ENCODE assay signal across 8 mouse cellular contexts in the genomic region with DNA sequence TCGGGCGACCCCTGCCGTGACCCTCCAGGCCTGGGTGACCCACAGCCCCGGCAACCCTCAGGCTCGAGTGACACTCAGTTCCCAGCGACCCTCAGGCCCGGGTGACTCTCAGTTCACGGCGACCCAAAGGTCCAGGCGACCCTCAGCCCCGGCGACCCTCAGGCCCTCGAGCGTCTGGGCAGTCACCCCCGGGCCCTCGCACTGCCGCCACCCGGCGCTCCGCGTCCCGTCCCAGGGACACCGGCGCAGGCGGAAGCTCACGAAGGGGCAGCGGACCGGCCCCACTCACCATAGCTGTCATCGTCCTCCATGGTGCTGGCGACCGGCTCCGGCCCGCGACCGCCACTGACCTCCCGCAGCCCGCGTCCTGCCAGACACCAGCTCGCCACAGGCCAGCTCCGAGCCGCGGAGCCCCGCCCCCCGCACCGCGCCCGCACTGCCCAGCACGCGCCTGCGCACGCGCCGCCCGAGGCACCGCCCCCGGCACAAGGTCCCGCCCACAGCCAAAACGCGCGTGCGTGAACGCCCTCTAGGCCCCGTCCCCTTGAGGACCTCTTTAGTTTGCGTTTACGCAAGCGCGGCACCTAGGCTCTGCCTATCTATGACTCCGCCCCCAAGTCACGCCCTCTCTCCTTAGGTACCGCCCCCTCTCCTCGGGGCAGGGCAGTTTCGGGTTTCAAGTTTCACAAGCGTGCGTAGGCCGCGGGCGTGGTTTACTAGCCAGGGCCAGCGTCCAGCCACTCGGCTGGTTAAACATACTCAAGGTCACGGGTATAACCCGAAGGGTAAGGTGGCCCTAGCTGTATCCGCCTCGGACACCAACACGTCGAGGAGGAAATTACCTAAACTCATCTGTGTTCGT. TPM values are rescaled to one million over a fixed set of nuclear protein-coding genes. Genes with fewer than 3 reads are reported as not detected.
A peak's percentile ranks its signal among the peaks of the same experiment; 100 is the strongest.
DNase-seq lines count a peak whose midpoint lies in the region; ATAC-seq and TF ChIP-seq lines count a peak whose summit lies in the region.

Gene Cyth1, minus strand, starts transcription at position 443 of the 862 bp plus-strand sequence.

- peak within 1 kb of the TSS; percentile 79 for H3K9ac ChIP-seq in hindbrain, postnatal 0 days (replicated peaks; ENCODE audit: low read length)

- no peaks in the 10 kb centered on the region for H3K27me3 ChIP-seq in hindbrain, postnatal 0 days (ENCODE audit: insufficient read depth, low read length)

- no peaks in the 10 kb centered on the region for H3K9me3 ChIP-seq in hindbrain, postnatal 0 days (ENCODE audit: low read length)

- intact Hi-C loops in gastrocnemius, adult 2 months (cut with DNase I) = no loop called here
- intact Hi-C loops in left cerebral cortex, adult 2 months (cut with DNase I) = loop anchor here (2.0 kb wide), 1 partner anchor 42 kb away; the partner anchor contains the start of gene Usp36

- H3K4me1 ChIP-seq in hindbrain, postnatal 0 days (ENCODE audit: insufficient read depth, low read length) = peaks cover 15% of the 10 kb centered on the region

- H3K4me3 ChIP-seq in gastrocnemius, adult 2 months = peak within 1 kb of the TSS; percentile 79
- H3K4me3 ChIP-seq in hindbrain, postnatal 0 days (ENCODE audit: low read length) = peak within 1 kb of the TSS; percentile 87
- H3K4me3 ChIP-seq in left cerebral cortex, adult 2 months = peak within 1 kb of the TSS; percentile 60

- no peaks in the 10 kb centered on the region for H3K36me3 ChIP-seq in hindbrain, postnatal 0 days (ENCODE audit: insufficient read depth, low read length)

- no peak for TF ChIP-seq CTCF in gastrocnemius, adult 2 months (IDR thresholded peaks at IDR 0.05)
- TF ChIP-seq CTCF in hindbrain, postnatal 0 days (IDR thresholded peaks at IDR 0.05; ENCODE audit: low read depth) = peak; percentile 13; the same call in 1 of the 2 replicates
- no peak for TF ChIP-seq CTCF in left cerebral cortex, adult 2 months (IDR thresholded peaks at IDR 0.05)

- peak; percentile 98 for DNase-seq in ZHBTc4 (ENCODE audit: low read depth, low spot score)
- peak; percentile 99 for DNase-seq in gastrocnemius, adult 2 months
- DNase-seq in hindbrain, postnatal 0 days (ENCODE audit: low spot score) = peak; percentile 99
- peak; percentile 98 for DNase-seq in left cerebral cortex, adult 2 months (ENCODE audit: extremely low spot score in 1 of 2, low spot score in 2 of 2)
- DNase-seq in right cerebral cortex, adult 2 months (ENCODE audit: low spot score in 2 of 2) = peak; percentile 97
- peak; percentile 100 for DNase-seq in urinary bladder, postnatal 14 days (ENCODE audit: low spot score)

- peak within 1 kb of the TSS; percentile 99 for H3K27ac ChIP-seq in gastrocnemius, adult 2 months
- peak within 1 kb of the TSS; percentile 82 for H3K27ac ChIP-seq in hindbrain, postnatal 0 days
- H3K27ac ChIP-seq in left cerebral cortex, adult 2 months = peak within 1 kb of the TSS; percentile 91

- peak within 1 kb of the TSS; percentile 97 for H3K4me2 ChIP-seq in hindbrain, postnatal 0 days (ENCODE audit: low read depth, low read length)

- under 1% methylated on average over 81 of the region's 86 CpGs for WGBS in hindbrain, postnatal 0 days

- ATAC-seq in common myeloid progenitor, adult 5-6 weeks (replicated peaks; ENCODE audit: low read depth, poor library complexity, severe bottlenecking) = peak; percentile 93
- peak; percentile 98 for ATAC-seq in hindbrain, postnatal 0 days
- ATAC-seq in megakaryocyte, adult 5-6 weeks (ENCODE audit: poor library complexity, severe bottlenecking) = peak; percentile 86

RNA-seq across cellular contexts. Expression of gene Cyth1, which starts in this region (rescaled TPM):
- total RNA-seq in common myeloid progenitor, adult 5-6 weeks (2017) = 35.6 and 37.5 TPM in 2 replicates
- 10 to 100 TPM; 28.6 to 49.6 TPM for total RNA-seq in gastrocnemius, adult 2 months (2021)
- 42.9 and 48.3 TPM in 2 replicates for total RNA-seq in hindbrain, postnatal 0 days (2014; rRNA removed)
- 15.7 and 19.5 TPM in 2 replicates for polyA plus RNA-seq in hindbrain, postnatal 0 days (2015; fragmentation: Nextera tagmentation; extraction: Ambion mirVana)
- 10 to 100 TPM; 65.2 to 69.3 TPM for total RNA-seq in left cerebral cortex, adult 2 months (2021)
- 15.9 and 21.9 TPM in 2 replicates for total RNA-seq in megakaryocyte, adult 5-6 weeks (2015)
- total RNA-seq in megakaryocyte, adult 5-6 weeks (2017) = 84.3 and 87.5 TPM in 2 replicates

Comparison
In these comparisons a context has a peak if more than half of its experiments do, and no peak if none do; other contexts are left out.
1. Peak in every context shown above with its lines: DNase-seq, ATAC-seq, H3K4me3 ChIP-seq and H3K27ac ChIP-seq.